Mouse (Mus musculus) liver, embryonic 12.5 days (tissue): ENCODE measurements at regions not wholly inside any gene's neighbourhood (a gene's known extent, or its start where the extent isn't known, plus 50 kb on each side); places are given as distances from the start of the nearest gene placed in this dataset.
"Not testable (repeated sequence)": the region's sequence is repeated elsewhere in the genome, so short reads cannot be mapped to it uniquely, and the experiment has no call there.

ENCODE experiments used
- ATAC-seq: fragments of 200-750 bp; cut with Nextera tagmentation; 2 replicates; pipeline ENCODE4 v1.8.0; 2017; ENCODE audit warnings: moderate number of reproducible peaks, mild to moderate bottlenecking, moderate library complexity
- H3K27ac ChIP-seq: fragments of 300-500 bp; sonication (generic); 2 replicates; pipeline ENCODE4 v1.5.1; 2016; ENCODE audit warnings: mild to moderate bottlenecking
- H3K27me3 ChIP-seq: fragments of 300-500 bp; sonication (generic); replicated peaks from 2 replicates; pipeline ENCODE4 v1.6.1; 2016; ENCODE audit warnings: mild to moderate bottlenecking, moderate library complexity
- H3K36me3 ChIP-seq: fragments of 300-500 bp; sonication (generic); 2 replicates; pipeline ENCODE4 v1.6.1; 2016; ENCODE audit warnings: mild to moderate bottlenecking, moderate library complexity
- H3K4me1 ChIP-seq: fragments of 300-500 bp; sonication (generic); 2 replicates; pipeline ENCODE4 v1.6.1; 2016
- H3K4me2 ChIP-seq: fragments of 300-500 bp; sonication (generic); 2 replicates; pipeline ENCODE4 v1.6.1; 2016; ENCODE audit warnings: mild to moderate bottlenecking, moderate library complexity
- H3K4me3 ChIP-seq: fragments of 300-500 bp; sonication (generic); 2 replicates; pipeline ENCODE4 v1.5.1; 2016; ENCODE audit warnings: mild to moderate bottlenecking, moderate library complexity
- H3K9ac ChIP-seq: fragments of 300-500 bp; sonication (generic); 2 replicates; pipeline ENCODE4 v1.6.1; 2016; ENCODE audit warnings: mild to moderate bottlenecking, moderate library complexity
- H3K9me3 ChIP-seq: fragments of 300-500 bp; sonication (generic); replicated peaks from 2 replicates; pipeline ENCODE4 v1.6.1; 2016; ENCODE audit warnings: mild to moderate bottlenecking, moderate library complexity
- WGBS: fragments of 180-500 bp; shearing (Covaris S2); methylation state at CpG from one replicate; pipeline ENCODE4 v1.1.7; 2016; ENCODE audit not compliant: insufficient replicate concordance; 5-methylcytosine and 5-hydroxymethylcytosine counted together

GRCm38 (mm10) chr12:20928966-20929365 is 61.3 kb upstream of the Asap2 start:
- not testable (repeated sequence) for H3K27ac ChIP-seq, H3K9ac ChIP-seq, H3K9me3 ChIP-seq, H3K27me3 ChIP-seq, H3K4me1 ChIP-seq, H3K4me3 ChIP-seq, H3K4me2 ChIP-seq, ATAC-seq, H3K36me3 ChIP-seq
- 26% methylated on average over 3 of the region's 3 CpGs for WGBS
